Mouse (Mus musculus) left cerebral cortex, adult 2 months (tissue): ENCODE measurements around the gene Olfr90. TPM values are rescaled to one million over a fixed set of nuclear protein-coding genes. Genes with fewer than 3 reads are reported as not detected.

Experiments used
- DNase-seq, 2 experiments: peaks; one replicate each; pipeline ENCODE4 v3.0.0; 2021 to 2022; ENCODE audit warnings: low spot score in 2 of 2, mixed read lengths in 1 of 2; ENCODE audit errors: extremely low spot score in 1 of 2
- H3K27ac ChIP-seq: fragments of 200-600 bp; 2 replicates; pipeline ENCODE4 v1.8.1; 2022
- H3K4me3 ChIP-seq: fragments of 200-600 bp; 2 replicates; pipeline ENCODE4 v1.8.1; 2022
- CTCF ChIP-seq: fragments of 200-600 bp; IDR thresholded peaks from 2 replicates; pipeline ENCODE4 v1.8.1; 2022; ENCODE audit warnings: antibody characterized with exemption, mild to moderate bottlenecking, moderate library complexity
- intact Hi-C: fragments of 180-260 bp; cut with DNase I; formaldehyde crosslinking; loops from one replicate; pipeline ENCODE4 v1.15.1; 2025
- total RNA-seq, 2 experiments: library from RNA; stranded (reverse); gene quantifications; 2 replicates each; pipeline ENCODE4 v1.2.3; 2021

The Olfr90 gene
- total RNA-seq, 2 experiments from 2014 or later, result 0.12 TPM; not detected in 1

DNA sequence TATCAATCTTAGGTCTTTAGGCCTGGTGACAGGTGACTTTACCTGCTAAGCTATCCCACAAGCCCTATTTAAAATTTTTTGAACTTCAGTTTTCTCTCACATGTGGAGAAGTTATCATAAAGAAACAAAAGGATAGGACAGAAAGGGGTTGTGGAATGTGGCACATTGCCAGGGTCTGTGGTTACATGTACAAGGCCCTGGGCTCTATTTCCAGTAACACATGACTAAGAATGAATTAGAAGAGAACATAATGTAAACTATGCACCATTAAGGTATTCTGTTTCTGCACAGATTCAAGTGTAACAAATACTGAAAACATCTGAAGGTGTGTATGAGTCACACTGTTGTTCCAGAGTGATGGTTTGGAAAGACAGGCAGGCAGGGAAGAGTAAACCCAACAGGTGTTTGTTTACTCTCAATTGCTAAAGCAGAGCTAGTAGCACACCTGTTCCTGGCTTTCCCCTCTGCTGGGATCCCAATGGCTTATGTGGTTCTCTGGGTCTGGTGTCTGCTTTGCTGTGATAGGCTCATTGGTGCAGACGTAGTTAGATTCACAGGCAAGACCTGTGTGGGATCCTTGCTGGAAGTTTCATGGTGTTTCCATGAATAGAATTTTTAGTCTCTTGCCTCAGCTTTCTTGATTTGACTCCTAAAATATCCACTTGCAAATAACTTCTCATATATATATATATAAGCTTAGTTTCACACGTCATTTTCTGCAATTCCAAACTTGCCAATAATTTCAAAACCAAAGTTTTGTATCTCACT is 49.0 kb downstream of the Olfr90 start:
- Histone ChIP-seq H3K27ac (no peak overlapping the region), H3K4me3 (no peak overlapping the region)
- DNase-seq, result no peak
- intact Hi-C loops, result no loop called here
- no peak for TF ChIP-seq CTCF

Other genes with a start within 250 kb of the Olfr90 start
- gene Trim15, start 221.3 kb downstream of the Olfr90 start, total RNA-seq, result not detected
- not detected for gene Trim10, start 218.9 kb downstream of the Olfr90 start, total RNA-seq
- not detected for gene Trim40, start 198.4 kb downstream of the Olfr90 start, total RNA-seq
- not detected for gene Trim31, start 190.4 kb downstream of the Olfr90 start, total RNA-seq
- 10 to 100 TPM in 1 of 2 experiments, 1 to 10 TPM in 1; 8.2 to 12.5 TPM for gene Rnf39, start 145.6 kb downstream of the Olfr90 start, total RNA-seq
- 100 to 1,000 TPM; 132 to 146 TPM for gene Ppp1r11, start 136.8 kb downstream of the Olfr90 start, total RNA-seq
- gene Znrd1, start 129.9 kb downstream of the Olfr90 start, total RNA-seq, result 10 to 100 TPM; 30.6 to 31.6 TPM
- gene Znrd1as, start 129.9 kb downstream of the Olfr90 start, total RNA-seq, result 1 to 10 TPM; 5.3 to 6.2 TPM
- not detected for gene 2410137M14Rik, start 107.3 kb downstream of the Olfr90 start, total RNA-seq
- under 1 TPM; 0.61 to 0.75 TPM for gene H2-M5, start 99.0 kb downstream of the Olfr90 start, total RNA-seq
- gene Zfp57, start 87.3 kb downstream of the Olfr90 start, total RNA-seq, result 10 to 100 TPM; 16.7 to 17.8 TPM
- 10 to 100 TPM; 29.1 to 29.2 TPM for gene Mog, start 65.1 kb downstream of the Olfr90 start, total RNA-seq
- gene Gabbr1, start 42.5 kb downstream of the Olfr90 start, total RNA-seq, result 100 to 1,000 TPM; 687 to 720 TPM
- not detected for gene Olfr91, start 9.8 kb upstream of the Olfr90 start, total RNA-seq
- not detected for gene Olfr92, start 31.6 kb upstream of the Olfr90 start, total RNA-seq
- gene Olfr93, start 73.0 kb upstream of the Olfr90 start, total RNA-seq, result not detected
- gene Ubd, start 105.4 kb upstream of the Olfr90 start, total RNA-seq, result not detected
- gene Olfr94, start 112.5 kb upstream of the Olfr90 start, total RNA-seq, result not detected
- not detected for gene Olfr95, start 124.6 kb upstream of the Olfr90 start, total RNA-seq
- not detected for gene Olfr96, start 131.6 kb upstream of the Olfr90 start, total RNA-seq
- gene Olfr97, start 148.8 kb upstream of the Olfr90 start, total RNA-seq, result not detected
- not detected for gene Olfr98, start 175.2 kb upstream of the Olfr90 start, total RNA-seq
- gene H2-M3, start 181.7 kb upstream of the Olfr90 start, total RNA-seq, result 1 to 10 TPM; 3.1 to 3.6 TPM
- gene Olfr99, start 195.0 kb upstream of the Olfr90 start, total RNA-seq, result not detected
- gene Olfr101, start 215.8 kb upstream of the Olfr90 start, total RNA-seq, result not detected
- gene Olfr102, start 228.6 kb upstream of the Olfr90 start, total RNA-seq, result not detected